ENCODE assay signal across 18 mouse cellular contexts in the genomic region with DNA sequence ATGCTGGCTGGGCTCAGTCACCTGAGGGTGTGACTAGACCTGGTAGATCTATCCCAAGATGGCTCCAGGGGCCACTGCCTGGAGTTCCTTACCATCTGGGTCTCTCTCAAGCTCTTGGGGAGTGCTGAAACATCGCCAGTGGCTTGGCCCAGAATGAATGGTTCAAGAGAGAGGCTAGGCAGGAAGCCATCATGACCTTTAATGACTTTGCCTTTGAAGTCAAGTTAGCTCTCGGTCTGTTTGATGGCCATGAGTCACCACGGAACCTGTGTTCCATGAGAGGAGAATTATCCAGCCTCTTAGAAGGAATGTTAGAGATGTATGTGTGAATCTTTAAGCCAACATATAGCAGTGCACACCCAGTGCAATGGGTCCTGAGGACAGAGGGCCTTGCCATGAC. TPM values are rescaled to one million over a fixed set of nuclear protein-coding genes. Genes with fewer than 3 reads are reported as not detected.
DNase-seq lines count a peak whose midpoint lies in the region; ATAC-seq and TF ChIP-seq lines count a peak whose summit lies in the region.
"Had no signal": no experiment of that assay in that cellular context is flagged by ENCODE, and none has a peak within 500 bp of the region (broad histone marks: within the 10 kb centered on the region; RNA-seq: fewer than 3 reads in every experiment).

No protein-coding gene starts in this region.

- WGBS in liver, embryonic 12.5 days (ENCODE audit: insufficient replicate concordance) = 79% methylated on average over 3 of the region's 3 CpGs
- WGBS in liver, embryonic 11.5 days = 82% methylated on average over 3 of the region's 3 CpGs
- 70% methylated on average over 3 of the region's 3 CpGs for WGBS in intestine, postnatal 0 days

- H3K27ac ChIP-seq in liver, embryonic 12.5 days = 0 out of 2 replicates have a peak overlapping the region, but pooled peaks have one; percentile 3
- H3K27ac ChIP-seq in liver, embryonic 11.5 days (ENCODE audit: low read depth, low read length) = no peak overlapping the region
- H3K27ac ChIP-seq in intestine, postnatal 0 days (ENCODE audit: low read depth, low read length) = no peak overlapping the region
- H3K27ac ChIP-seq: embryonic facial prominence, embryonic 12.5 days; forebrain, embryonic 15.5 days; hindbrain, embryonic 13.5 days; hindbrain, postnatal 0 days had no signal

- H3K27me3 ChIP-seq in liver, embryonic 12.5 days (replicated peaks) = no peaks in the 10 kb centered on the region
- H3K27me3 ChIP-seq in liver, embryonic 11.5 days (replicated peaks; ENCODE audit: control insufficient read depth, insufficient read depth, low read length) = no peaks in the 10 kb centered on the region
- H3K27me3 ChIP-seq in intestine, postnatal 0 days (replicated peaks; ENCODE audit: control insufficient read depth, insufficient read depth, low read length) = no peaks in the 10 kb centered on the region
- H3K27me3 ChIP-seq: embryonic facial prominence, embryonic 12.5 days; forebrain, embryonic 15.5 days; hindbrain, embryonic 13.5 days had no signal

- peak; percentile 34 for DNase-seq in adrenal gland, adult 2 months
- no peak for DNase-seq in adrenal gland, adult 18-20 months (ENCODE audit: low spot score in 2 of 2)
- no peak for DNase-seq in liver, embryonic 11.5 days (ENCODE audit: low spot score)
- peak; percentile 25 for DNase-seq in NIH3T3 (ENCODE audit: low read depth)
- no peak for DNase-seq in layer of hippocampus, postnatal 36 days
- DNase-seq: cerebellum, adult 11-12 months; cerebellum, adult 9-10 months; cerebellum, postnatal 25 days; gastrocnemius, postnatal 10 days; heart, adult 18-20 months; heart, postnatal 10 days had no signal

- no peak overlapping the region for H3K9ac ChIP-seq in liver, embryonic 12.5 days
- no peak overlapping the region for H3K9ac ChIP-seq in liver, embryonic 11.5 days (ENCODE audit: low read depth, low read length)
- no peak overlapping the region for H3K9ac ChIP-seq in intestine, postnatal 0 days (ENCODE audit: low read depth, low read length)
- H3K9ac ChIP-seq: embryonic facial prominence, embryonic 12.5 days; forebrain, embryonic 15.5 days; hindbrain, embryonic 13.5 days had no signal

- no peak overlapping the region for H3K4me3 ChIP-seq in liver, embryonic 12.5 days
- no peak overlapping the region for H3K4me3 ChIP-seq in liver, embryonic 11.5 days (ENCODE audit: low read depth, low read length)
- no peak overlapping the region for H3K4me3 ChIP-seq in intestine, postnatal 0 days (ENCODE audit: low read depth, low read length)
- H3K4me3 ChIP-seq: embryonic facial prominence, embryonic 12.5 days; forebrain, embryonic 15.5 days; heart, embryonic 10.5 days; hindbrain, embryonic 13.5 days had no signal

- H3K9me3 ChIP-seq in liver, embryonic 12.5 days (replicated peaks) = no peaks in the 10 kb centered on the region
- H3K9me3 ChIP-seq in liver, embryonic 11.5 days (ENCODE audit: control insufficient read depth, low read length) = no peaks in the 10 kb centered on the region
- H3K9me3 ChIP-seq in intestine, postnatal 0 days (ENCODE audit: control insufficient read depth) = no peaks in the 10 kb centered on the region
- H3K9me3 ChIP-seq: embryonic facial prominence, embryonic 12.5 days; forebrain, embryonic 15.5 days; heart, embryonic 10.5 days; hindbrain, embryonic 13.5 days had no signal

- no peak overlapping the region for H3K4me2 ChIP-seq in liver, embryonic 12.5 days
- H3K4me2 ChIP-seq in liver, embryonic 11.5 days = no peak overlapping the region
- H3K4me2 ChIP-seq in intestine, postnatal 0 days (replicated peaks; ENCODE audit: low read depth) = no peak overlapping the region
- H3K4me2 ChIP-seq: embryonic facial prominence, embryonic 12.5 days; forebrain, embryonic 15.5 days; hindbrain, embryonic 13.5 days had no signal

- ATAC-seq in liver, embryonic 12.5 days = no peak
- no peak for ATAC-seq in liver, embryonic 11.5 days (replicated peaks; ENCODE audit: low FRiP score)
- no peak for ATAC-seq in intestine, postnatal 0 days
- ATAC-seq: forebrain, embryonic 15.5 days; hindbrain, postnatal 0 days had no signal

- H3K36me3 ChIP-seq in liver, embryonic 12.5 days = no peaks in the 10 kb centered on the region
- H3K36me3 ChIP-seq in liver, embryonic 11.5 days (ENCODE audit: control insufficient read depth, insufficient read depth, low read length) = no peaks in the 10 kb centered on the region
- H3K36me3 ChIP-seq in intestine, postnatal 0 days (ENCODE audit: control insufficient read depth, insufficient read depth) = no peaks in the 10 kb centered on the region
- H3K36me3 ChIP-seq: embryonic facial prominence, embryonic 12.5 days had no signal

- H3K4me1 ChIP-seq in liver, embryonic 12.5 days = peaks cover 39% of the 10 kb centered on the region
- H3K4me1 ChIP-seq in liver, embryonic 11.5 days (replicated peaks; ENCODE audit: control insufficient read depth, insufficient read depth, low read length) = peaks cover 16% of the 10 kb centered on the region
- no peaks in the 10 kb centered on the region for H3K4me1 ChIP-seq in intestine, postnatal 0 days (replicated peaks; ENCODE audit: control insufficient read depth, insufficient read depth, low read length)
- H3K4me1 ChIP-seq: embryonic facial prominence, embryonic 12.5 days had no signal

- no peak for TF ChIP-seq CTCF in intestine, postnatal 0 days (IDR thresholded peaks at IDR 0.05; ENCODE audit: low read depth)

RNA-seq across cellular contexts. Expression of gene Mrpl35, which starts 27.4 kb away (rescaled TPM):
- total RNA-seq in adrenal gland, adult 2 months (2021) = 10 to 100 TPM; 43.0 to 49.0 TPM
- polyA plus RNA-seq in adrenal gland, adult 2 months (2012; rRNA removed) = 2.6 and 2.9 TPM in 2 replicates
- 10 to 100 TPM; 40.8 to 44.7 TPM for total RNA-seq in adrenal gland, adult 18-20 months (2021)
- polyA plus RNA-seq in liver, embryonic 12.5 days (2016; fragmentation: Nextera tagmentation; extraction: Ambion mirVana) = 81.6 and 82.7 TPM in 2 replicates
- 110 and 111 TPM in 2 replicates for polyA plus RNA-seq in liver, embryonic 11.5 days (2014; fragmentation: Nextera tagmentation; extraction: Ambion mirVana)
- 61.4 and 62.1 TPM in 2 replicates for polyA plus RNA-seq in intestine, postnatal 0 days (2015; fragmentation: Nextera tagmentation; extraction: Ambion mirVana)
- total RNA-seq in layer of hippocampus, postnatal 36 days (2021) = 10 to 100 TPM; 32.7 to 33.7 TPM

RNA-seq across cellular contexts. Expression of gene Immt, which starts 31.7 kb away (rescaled TPM):
- 100 to 1,000 TPM; 315 to 398 TPM for total RNA-seq in adrenal gland, adult 2 months (2021)
- 96.6 and 110 TPM in 2 replicates for polyA plus RNA-seq in adrenal gland, adult 2 months (2012; rRNA removed)
- total RNA-seq in adrenal gland, adult 18-20 months (2021) = 100 to 1,000 TPM; 335 to 387 TPM
- polyA plus RNA-seq in liver, embryonic 12.5 days (2016; fragmentation: Nextera tagmentation; extraction: Ambion mirVana) = 156 and 176 TPM in 2 replicates
- 222 and 247 TPM in 2 replicates for polyA plus RNA-seq in liver, embryonic 11.5 days (2014; fragmentation: Nextera tagmentation; extraction: Ambion mirVana)
- 171 and 180 TPM in 2 replicates for polyA plus RNA-seq in intestine, postnatal 0 days (2015; fragmentation: Nextera tagmentation; extraction: Ambion mirVana)
- total RNA-seq in layer of hippocampus, postnatal 36 days (2021) = 100 to 1,000 TPM; 135 to 145 TPM

Comparison
In these comparisons a context has a peak if more than half of its experiments do, and no peak if none do; other contexts are left out.
1. DNase-seq: peak in adrenal gland, adult 2 months (single experiment) and NIH3T3 (single experiment); none in adrenal gland, adult 18-20 months (0 of 2), liver, embryonic 11.5 days (single experiment) and layer of hippocampus, postnatal 36 days (0 of 2).
2. RNA of gene Mrpl35, which starts 27.4 kb away (polyA plus RNA-seq): 110 to 111 TPM in liver, embryonic 11.5 days, 81.6 to 82.7 TPM in liver, embryonic 12.5 days and 61.4 to 62.1 TPM in intestine, postnatal 0 days; 2.6 to 2.9 TPM in adrenal gland, adult 2 months; every median in the first group is over 10 times any median in the second.